Mouse (Mus musculus) mesoderm, embryonic 11.5 days (tissue): Measurements from ENCODE around the gene Slc25a15.

Experiments used
- DNase-seq: peaks from one replicate; pipeline ENCODE4 v3.0.0-alpha.2; 2012; ENCODE audit warnings: low read depth, low spot score

The Slc25a15 gene

GRCm38 (mm10) chr8:22398142-22398951 is at the start of gene Slc25a15:
Gene Slc25a15, minus strand, starts transcription at chr8:22398597.
- DNase-seq, result peak; percentile 93

DNA sequence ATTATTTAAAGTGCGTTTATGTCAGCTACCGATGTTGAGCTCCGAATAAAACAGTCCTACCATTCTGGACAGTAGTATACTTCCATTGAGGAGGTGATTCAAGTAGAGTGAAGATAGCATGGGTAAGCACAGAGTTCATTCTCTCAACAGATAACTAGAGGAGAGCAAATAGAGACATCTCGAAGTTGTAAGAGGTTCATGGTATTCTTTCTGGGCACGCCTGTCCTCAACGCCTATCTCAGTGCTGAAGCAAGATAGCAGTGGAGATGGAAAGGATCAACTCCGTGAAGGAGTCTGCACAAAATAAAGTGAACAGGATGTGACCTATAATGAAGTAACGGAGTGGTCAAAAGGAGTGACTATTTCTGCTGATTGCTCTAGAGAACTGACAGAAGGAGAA is 13.6 kb upstream of the Slc25a15 start:
- no peak for DNase-seq

DNA sequence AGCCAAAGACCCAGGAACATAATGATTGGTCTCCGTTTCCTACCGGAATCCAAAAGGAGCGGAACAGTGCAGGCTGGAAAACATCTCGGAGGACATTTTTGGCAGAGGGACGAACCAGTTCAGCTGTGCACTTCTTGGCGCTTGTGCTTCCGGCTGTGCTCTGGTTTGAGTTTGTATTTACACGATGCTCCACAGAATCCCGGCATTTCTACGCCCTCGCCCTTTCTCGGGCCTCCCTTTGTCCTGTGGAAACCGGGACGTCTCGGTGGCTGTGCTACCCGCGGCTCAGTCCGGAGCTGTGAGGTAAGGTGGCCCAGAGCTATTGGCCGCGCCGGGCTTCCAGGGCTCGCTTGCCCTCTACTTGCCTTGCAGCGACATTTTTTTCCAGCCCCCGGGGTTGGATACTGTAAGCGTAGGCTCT is 12.9 kb upstream of the Slc25a15 start, which contains the start of gene Mrps31:
Mrps31 (plus strand) TSS at position 80 of the 421 bp plus-strand sequence.
- DNase-seq, result peak; percentile 89

GRCm38 (mm10) chr8:22410688-22411281 is 12.4 kb upstream of the Slc25a15 start:
- peak; percentile 8 for DNase-seq

DNA sequence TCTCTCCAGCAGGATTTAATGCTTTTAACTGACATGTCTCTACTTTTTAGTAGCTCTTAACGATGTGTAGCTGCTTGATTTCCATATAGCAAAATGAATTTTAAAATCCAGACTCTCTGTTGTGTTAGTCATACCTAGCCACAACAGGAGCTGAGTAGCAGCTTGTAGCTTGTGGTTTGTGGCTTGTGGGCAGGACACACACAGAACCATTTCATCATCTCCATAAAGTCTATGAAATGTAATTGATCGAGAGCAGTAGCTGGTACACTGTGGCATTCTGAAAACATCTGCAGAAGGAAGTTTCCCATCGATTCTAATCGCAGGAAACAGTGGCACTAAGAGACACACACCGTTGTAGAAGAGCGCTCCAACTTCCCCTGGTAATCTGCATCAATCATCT is 7.3 kb upstream of the Slc25a15 start:
- no peak for DNase-seq

DNA sequence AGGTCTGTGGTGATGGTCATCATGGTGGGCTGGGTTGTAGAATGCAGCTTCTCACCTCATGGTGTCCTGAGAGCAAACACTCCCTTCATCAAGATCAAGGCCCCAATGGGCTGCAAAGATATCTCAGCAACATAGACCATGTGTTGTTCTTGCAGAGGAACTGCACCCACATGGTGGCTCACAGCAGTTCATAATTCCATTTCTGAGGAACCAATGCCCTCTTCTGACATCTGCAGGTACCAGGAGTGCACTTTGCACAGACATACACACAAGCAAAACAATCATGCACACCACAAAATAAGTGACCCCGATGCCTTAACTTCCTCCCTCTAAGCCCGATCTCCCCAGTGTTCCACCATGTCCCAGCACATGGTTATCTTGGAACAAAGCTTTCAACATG is 4.8 kb upstream of the Slc25a15 start:
- no peak for DNase-seq

GRCm38 (mm10) chr8:22400593-22400992 is 2.2 kb upstream of the Slc25a15 start:
- DNase-seq, result no peak

GRCm38 (mm10) chr8:22399285-22399880 is 986 bp upstream of the Slc25a15 start:
- DNase-seq, result no peak

DNA sequence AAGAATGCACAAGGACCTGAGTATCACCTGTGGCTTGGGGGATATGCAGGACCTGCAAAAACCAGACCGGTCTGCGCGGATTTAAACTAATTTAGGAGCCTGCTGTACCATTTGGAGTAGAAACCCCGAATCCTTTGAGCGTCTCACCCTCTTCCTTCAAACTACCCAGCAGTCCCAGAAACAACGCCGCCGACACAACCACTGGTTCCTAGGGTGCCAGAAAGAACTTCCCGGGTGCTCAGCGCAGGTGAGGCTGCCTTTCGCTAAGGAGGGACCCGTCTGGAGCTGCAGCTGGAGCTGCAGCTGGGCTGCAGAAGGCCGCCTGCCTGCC is 621 bp downstream of the Slc25a15 start:
- no peak for DNase-seq

DNA sequence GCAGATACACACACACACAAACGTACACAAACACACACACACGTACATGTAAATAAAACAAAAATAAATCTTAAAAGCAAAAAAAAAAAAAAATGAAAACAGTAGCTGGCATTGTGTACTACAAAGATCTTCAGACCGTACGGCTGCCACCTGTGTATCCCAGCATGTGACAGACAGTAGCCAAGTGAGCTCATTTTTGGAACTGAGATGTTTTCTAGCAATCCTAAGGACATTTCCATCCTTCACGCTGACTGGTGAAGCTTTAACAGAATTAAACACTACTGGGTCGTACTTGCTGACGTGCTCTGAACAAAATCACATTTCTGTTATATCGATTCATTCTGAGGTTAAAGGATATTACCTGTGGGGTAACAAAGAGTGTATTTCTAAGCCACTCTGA is 3.1 kb downstream of the Slc25a15 start:
- DNase-seq, result no peak

- DNase-seq, result no peak
These were observed 3.9 kb downstream of the Slc25a15 start for GRCm38 (mm10) chr8:22394471-22394870.

- no peak for DNase-seq
These were observed 7.5 kb downstream of the Slc25a15 start for GRCm38 (mm10) chr8:22390766-22391463.

DNA sequence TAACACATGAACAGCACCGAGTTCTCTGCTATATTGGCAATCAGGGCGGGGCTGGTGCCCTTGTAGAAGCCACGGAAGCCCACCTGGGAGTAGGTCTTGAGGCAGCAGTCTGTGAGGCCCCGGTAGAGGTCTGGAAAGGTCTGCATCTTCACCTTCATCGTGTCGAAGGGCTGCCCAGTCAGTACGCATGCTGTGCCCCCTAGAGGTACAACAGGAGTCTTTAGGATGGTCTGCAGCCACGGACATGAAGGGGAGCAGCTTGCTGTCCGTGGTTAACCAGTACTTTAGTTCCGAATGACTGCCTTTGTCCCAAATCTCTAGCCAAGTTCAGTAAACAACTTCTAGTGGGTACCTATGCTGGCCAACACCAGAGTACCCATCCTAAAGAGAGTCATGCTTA is 8.5 kb downstream of the Slc25a15 start:
- DNase-seq, result no peak

DNA sequence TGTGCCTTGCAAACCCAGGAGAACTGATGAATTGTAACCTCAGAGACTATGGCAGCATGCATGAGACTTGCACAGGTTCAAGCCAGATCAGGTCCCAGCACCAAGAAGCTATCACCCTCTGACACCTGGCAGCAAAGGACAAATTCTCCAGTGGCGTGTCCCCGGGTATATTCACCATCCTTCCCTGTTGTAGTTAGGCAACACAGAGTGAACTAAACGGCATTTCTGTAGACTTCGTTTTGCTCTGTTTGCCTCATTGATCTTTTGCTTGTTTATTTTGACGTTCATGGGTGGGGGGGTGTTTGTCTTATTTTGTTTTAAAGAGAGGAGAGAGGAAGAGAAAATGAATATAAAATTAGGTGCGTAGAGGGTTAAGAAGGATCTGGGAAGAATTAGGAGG is 13.2 kb downstream of the Slc25a15 start:
- DNase-seq, result no peak

GRCm38 (mm10) chr8:22382824-22383595 is 15.4 kb downstream of the Slc25a15 start:
- DNase-seq, result no peak

DNA sequence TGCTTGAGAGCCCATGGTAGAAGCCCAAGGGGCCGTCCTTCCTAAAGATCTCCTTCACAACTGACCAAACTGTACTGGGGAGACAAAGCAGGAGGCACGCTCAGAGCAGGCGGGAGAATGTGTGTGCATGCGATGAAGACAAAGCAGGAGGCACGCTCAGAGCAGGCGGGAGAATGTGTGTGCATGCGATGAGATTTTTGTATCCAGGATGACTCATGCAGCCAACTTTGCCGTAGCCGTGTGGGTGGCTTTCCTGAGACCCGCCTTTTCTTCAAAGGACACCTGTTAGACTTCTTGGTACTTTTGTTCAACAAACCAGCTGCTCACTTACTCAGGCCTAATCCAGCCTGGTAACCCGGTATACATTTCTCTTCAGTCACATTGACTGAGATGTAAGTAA is 17.5 kb downstream of the Slc25a15 start:
- no peak for DNase-seq

DNA sequence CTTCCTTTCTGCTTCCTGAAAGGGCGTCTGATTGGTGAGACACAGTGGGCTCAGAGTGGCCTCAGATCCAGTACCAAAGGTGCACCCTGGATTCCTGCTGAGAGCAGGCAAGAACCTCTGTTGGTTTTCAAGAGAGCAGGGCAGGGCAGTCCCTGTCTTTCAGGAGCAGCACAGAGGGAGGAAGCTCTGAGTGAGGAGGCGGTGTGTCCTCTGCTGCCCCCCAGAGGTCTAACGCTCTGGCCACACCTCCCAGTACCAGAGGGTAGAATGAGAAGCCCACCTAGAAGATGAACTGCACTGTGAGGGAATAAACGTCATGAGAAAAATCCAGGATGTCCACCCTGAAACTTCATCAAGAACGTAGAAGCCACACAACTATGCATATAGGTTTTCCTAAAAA is 21.5 kb downstream of the Slc25a15 start:
- peak; percentile 64 for DNase-seq

DNA sequence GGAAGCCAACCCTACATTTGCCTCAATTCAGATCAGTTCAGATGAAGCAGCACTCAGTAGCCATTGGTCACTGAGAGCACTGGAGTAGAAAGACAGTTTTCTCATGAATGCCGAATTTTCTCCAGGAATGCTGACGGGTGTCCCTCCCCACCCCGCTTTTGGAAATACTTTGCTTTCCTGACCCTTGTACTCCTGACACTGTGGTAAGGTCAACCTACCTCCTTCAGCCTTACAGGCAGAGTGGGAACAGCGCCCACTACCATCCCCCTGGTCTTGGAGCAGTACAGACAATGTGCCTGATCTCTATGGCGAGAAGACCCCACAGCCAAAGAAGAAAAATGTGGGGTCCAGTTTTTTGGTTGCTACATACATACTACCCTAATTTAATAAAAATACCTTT is 22.1 kb downstream of the Slc25a15 start:
- no peak for DNase-seq

- no peak for DNase-seq
These were observed 38.5 kb downstream of the Slc25a15 start for GRCm38 (mm10) chr8:22359882-22360281.

- no peak for DNase-seq
These were observed 39.0 kb downstream of the Slc25a15 start for GRCm38 (mm10) chr8:22359359-22359758.

GRCm38 (mm10) chr8:22335426-22335825 is 63.0 kb downstream of the Slc25a15 start:
- DNase-seq, result no peak
